Mouse (Mus musculus): ENCODE data around the gene Mid1. TPM values are rescaled to one million over a fixed set of nuclear protein-coding genes. Genes with fewer than 3 reads are reported as not detected.
A peak's percentile ranks its signal among the peaks of the same experiment; 100 is the strongest.

The Mid1 gene
- polyA plus RNA-seq, 1 experiment from 2014 or later = 10.0 TPM

- H3K27me3 ChIP-seq (ENCODE audit: control insufficient read depth, insufficient read depth, low read length) = no peaks in the 10 kb centered on the region
- WGBS (ENCODE audit: insufficient replicate concordance) = 58% methylated on average over 3 of the region's 3 CpGs
- H3K9ac ChIP-seq (ENCODE audit: low read depth, low read length) = no peak overlapping the region
- H3K27ac ChIP-seq (ENCODE audit: low read depth, low read length) = no peak overlapping the region
- H3K4me3 ChIP-seq (ENCODE audit: low read depth, low read length) = no peak overlapping the region
- H3K9me3 ChIP-seq (replicated peaks; ENCODE audit: control insufficient read depth, low read length) = no peaks in the 10 kb centered on the region
- no peaks in the 10 kb centered on the region for H3K4me1 ChIP-seq (ENCODE audit: control insufficient read depth, insufficient read depth, low read length)
- H3K4me2 ChIP-seq = no peak overlapping the region
- ATAC-seq (replicated peaks; ENCODE audit: insufficient number of reproducible peaks, low FRiP score, low TSS enrichment) = no peak
- H3K36me3 ChIP-seq (ENCODE audit: control insufficient read depth, insufficient read depth, low read length) = no peaks in the 10 kb centered on the region
Observed at GRCm38 (mm10) chrX:169735387-169735969, 50.5 kb downstream of the Mid1 start.

DNA sequence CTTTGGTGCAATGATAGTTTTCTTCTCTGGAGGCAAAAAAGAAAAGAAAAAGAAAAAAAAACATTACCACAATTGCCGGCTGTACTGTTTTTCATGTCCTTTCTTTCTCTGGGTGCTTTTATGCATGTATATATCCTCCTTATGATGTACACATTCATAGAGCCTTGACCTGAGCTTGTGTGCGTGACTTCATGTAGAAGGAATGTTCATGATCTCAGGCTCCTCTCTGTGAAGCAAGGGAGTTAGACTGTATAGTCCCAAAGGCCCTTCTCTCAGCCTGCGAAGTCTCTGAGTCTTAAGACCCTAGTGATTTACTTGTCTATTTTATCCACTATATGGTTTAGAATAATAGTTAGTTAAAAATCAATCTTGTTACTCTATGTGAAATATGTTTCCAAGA lies 73.0 kb downstream of the Mid1 start:
- H3K9me3 ChIP-seq (replicated peaks; ENCODE audit: control insufficient read depth, low read length) = no peaks in the 10 kb centered on the region
- H3K27ac ChIP-seq (ENCODE audit: low read depth, low read length) = peak overlapping the region; percentile 22; the same call in 1 of the 2 replicates
- no peak overlapping the region for H3K9ac ChIP-seq (ENCODE audit: low read depth, low read length)
- H3K27me3 ChIP-seq (ENCODE audit: control insufficient read depth, insufficient read depth, low read length) = no peaks in the 10 kb centered on the region
- no peaks in the 10 kb centered on the region for H3K36me3 ChIP-seq (ENCODE audit: control insufficient read depth, insufficient read depth, low read length)
- no peak overlapping the region for H3K4me3 ChIP-seq (ENCODE audit: low read depth, low read length)
- no peak for ATAC-seq (replicated peaks; ENCODE audit: insufficient number of reproducible peaks, low FRiP score, low TSS enrichment)
- no peaks in the 10 kb centered on the region for H3K4me1 ChIP-seq (ENCODE audit: control insufficient read depth, insufficient read depth, low read length)
- WGBS (ENCODE audit: insufficient replicate concordance) = 58% methylated on average over 3 of the region's 3 CpGs
- H3K4me2 ChIP-seq = no peak overlapping the region

- no peaks in the 10 kb centered on the region for H3K27me3 ChIP-seq (ENCODE audit: control insufficient read depth, insufficient read depth, low read length)
- no peak within 1 kb of the TSS for H3K4me3 ChIP-seq (ENCODE audit: low read depth, low read length)
- 81% methylated on average over 3 of the region's 3 CpGs for WGBS (ENCODE audit: insufficient replicate concordance)
- no peaks in the 10 kb centered on the region for H3K36me3 ChIP-seq (ENCODE audit: control insufficient read depth, insufficient read depth, low read length)
- H3K9me3 ChIP-seq (replicated peaks; ENCODE audit: control insufficient read depth, low read length) = no peaks in the 10 kb centered on the region
- no peaks in the 10 kb centered on the region for H3K4me1 ChIP-seq (ENCODE audit: control insufficient read depth, insufficient read depth, low read length)
- no peak within 1 kb of the TSS for H3K4me2 ChIP-seq
- no peak within 1 kb of the TSS for H3K27ac ChIP-seq (ENCODE audit: low read depth, low read length)
- no peak for ATAC-seq (replicated peaks; ENCODE audit: insufficient number of reproducible peaks, low FRiP score, low TSS enrichment)
- H3K9ac ChIP-seq (ENCODE audit: low read depth, low read length) = no peak within 1 kb of the TSS
Observed at GRCm38 (mm10) chrX:169779535-169779934, 94.5 kb downstream of the Mid1 start, which contains the start of gene 4933400A11Rik. Gene 4933400A11Rik (minus strand): TSS chrX:169779635.

GRCm38 (mm10) chrX:169789702-169790101 lies 104.7 kb downstream of the Mid1 start:
- no peaks in the 10 kb centered on the region for H3K27me3 ChIP-seq (ENCODE audit: control insufficient read depth, insufficient read depth, low read length)
- H3K27ac ChIP-seq (ENCODE audit: low read depth, low read length) = no peak overlapping the region
- WGBS (ENCODE audit: insufficient replicate concordance) = 73% methylated on average over 5 of the region's 5 CpGs
- H3K4me1 ChIP-seq (ENCODE audit: control insufficient read depth, insufficient read depth, low read length) = no peaks in the 10 kb centered on the region
- H3K9ac ChIP-seq (ENCODE audit: low read depth, low read length) = no peak overlapping the region
- no peaks in the 10 kb centered on the region for H3K36me3 ChIP-seq (ENCODE audit: control insufficient read depth, insufficient read depth, low read length)
- H3K4me2 ChIP-seq = no peak overlapping the region
- ATAC-seq (replicated peaks; ENCODE audit: insufficient number of reproducible peaks, low FRiP score, low TSS enrichment) = no peak
- H3K4me3 ChIP-seq (ENCODE audit: low read depth, low read length) = no peak overlapping the region
- H3K9me3 ChIP-seq (replicated peaks; ENCODE audit: control insufficient read depth, low read length) = no peaks in the 10 kb centered on the region

GRCm38 (mm10) chrX:169792879-169793278 lies 107.9 kb downstream of the Mid1 start:
- no peak overlapping the region for H3K4me3 ChIP-seq (ENCODE audit: low read depth, low read length)
- ATAC-seq (replicated peaks; ENCODE audit: insufficient number of reproducible peaks, low FRiP score, low TSS enrichment) = no peak
- no peaks in the 10 kb centered on the region for H3K27me3 ChIP-seq (ENCODE audit: control insufficient read depth, insufficient read depth, low read length)
- no peak overlapping the region for H3K27ac ChIP-seq (ENCODE audit: low read depth, low read length)
- no peaks in the 10 kb centered on the region for H3K36me3 ChIP-seq (ENCODE audit: control insufficient read depth, insufficient read depth, low read length)
- H3K9me3 ChIP-seq (replicated peaks; ENCODE audit: control insufficient read depth, low read length) = no peaks in the 10 kb centered on the region
- WGBS (ENCODE audit: insufficient replicate concordance) = 33% methylated on average over 1 of the region's 1 CpGs
- H3K9ac ChIP-seq (ENCODE audit: low read depth, low read length) = no peak overlapping the region
- no peak overlapping the region for H3K4me2 ChIP-seq
- no peaks in the 10 kb centered on the region for H3K4me1 ChIP-seq (ENCODE audit: control insufficient read depth, insufficient read depth, low read length)

DNA sequence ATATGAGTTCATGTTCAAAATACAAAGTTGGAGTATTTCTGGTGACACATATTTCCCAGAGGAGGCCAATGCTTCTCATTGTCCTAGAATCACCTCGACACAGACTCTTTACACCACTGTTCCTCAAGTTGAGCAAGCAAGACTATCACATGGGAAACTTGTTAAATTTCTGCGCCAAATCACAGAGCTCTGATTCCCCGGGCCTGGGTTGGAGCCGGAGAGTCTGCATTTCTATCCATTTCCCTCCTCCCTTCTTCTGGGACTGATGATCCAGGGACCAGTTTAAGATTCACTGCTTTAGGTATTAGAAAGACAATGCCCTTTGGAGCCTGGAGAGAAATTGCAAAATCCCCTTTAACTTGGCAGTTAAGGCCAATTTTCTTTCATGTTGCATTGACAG lies 109.4 kb downstream of the Mid1 start:
- Histone ChIP-seq H3K9ac (ENCODE audit: low read depth, low read length) (no peak overlapping the region), H3K27me3 (ENCODE audit: control insufficient read depth, insufficient read depth, low read length) (no peaks in the 10 kb centered on the region), H3K9me3 (replicated peaks; ENCODE audit: control insufficient read depth, low read length) (no peaks in the 10 kb centered on the region), H3K36me3 (ENCODE audit: control insufficient read depth, insufficient read depth, low read length) (no peaks in the 10 kb centered on the region), H3K4me3 (ENCODE audit: low read depth, low read length) (no peak overlapping the region), H3K27ac (ENCODE audit: low read depth, low read length) (no peak overlapping the region), H3K4me1 (ENCODE audit: control insufficient read depth, insufficient read depth, low read length) (no peaks in the 10 kb centered on the region), H3K4me2 (no peak overlapping the region)
- ATAC-seq (replicated peaks; ENCODE audit: insufficient number of reproducible peaks, low FRiP score, low TSS enrichment) = no peak
- 54% methylated on average over 4 of the region's 4 CpGs for WGBS (ENCODE audit: insufficient replicate concordance)

GRCm38 (mm10) chrX:169794831-169795311 lies 109.9 kb downstream of the Mid1 start:
- Histone ChIP-seq H3K27me3 (ENCODE audit: control insufficient read depth, insufficient read depth, low read length) (no peaks in the 10 kb centered on the region), H3K9me3 (replicated peaks; ENCODE audit: control insufficient read depth, low read length) (no peaks in the 10 kb centered on the region), H3K4me3 (ENCODE audit: low read depth, low read length) (no peak overlapping the region), H3K4me1 (ENCODE audit: control insufficient read depth, insufficient read depth, low read length) (no peaks in the 10 kb centered on the region), H3K36me3 (ENCODE audit: control insufficient read depth, insufficient read depth, low read length) (no peaks in the 10 kb centered on the region), H3K4me2 (no peak overlapping the region), H3K27ac (ENCODE audit: low read depth, low read length) (no peak overlapping the region), H3K9ac (ENCODE audit: low read depth, low read length) (no peak overlapping the region)
- ATAC-seq (replicated peaks; ENCODE audit: insufficient number of reproducible peaks, low FRiP score, low TSS enrichment) = no peak
- WGBS (ENCODE audit: insufficient replicate concordance) = 68% methylated on average over 7 of the region's 7 CpGs

- ATAC-seq (replicated peaks; ENCODE audit: insufficient number of reproducible peaks, low FRiP score, low TSS enrichment) = no peak
- WGBS (ENCODE audit: insufficient replicate concordance) = 64% methylated on average over 3 of the region's 3 CpGs
- Histone ChIP-seq H3K4me1 (ENCODE audit: control insufficient read depth, insufficient read depth, low read length) (no peaks in the 10 kb centered on the region), H3K27me3 (ENCODE audit: control insufficient read depth, insufficient read depth, low read length) (no peaks in the 10 kb centered on the region), H3K9ac (ENCODE audit: low read depth, low read length) (no peak overlapping the region), H3K9me3 (replicated peaks; ENCODE audit: control insufficient read depth, low read length) (no peaks in the 10 kb centered on the region), H3K4me2 (no peak overlapping the region), H3K4me3 (ENCODE audit: low read depth, low read length) (no peak overlapping the region), H3K36me3 (ENCODE audit: control insufficient read depth, insufficient read depth, low read length) (no peaks in the 10 kb centered on the region), H3K27ac (ENCODE audit: low read depth, low read length) (no peak overlapping the region)
Observed at GRCm38 (mm10) chrX:169797148-169797547, 112.1 kb downstream of the Mid1 start.

Data from heart, embryonic 11.5 days (tissue).